Mouse (Mus musculus) limb, embryonic 12.5 days (tissue): ENCODE data around the gene Ctbs. TPM values are rescaled to one million over a fixed set of nuclear protein-coding genes. Genes with fewer than 3 reads are reported as not detected.

ENCODE experiments used
- ATAC-seq: fragments of 200-750 bp; cut with Nextera tagmentation; 2 replicates; pipeline ENCODE4 v1.8.0; 2017; ENCODE audit warnings: low read depth, moderate TSS enrichment; ENCODE audit not compliant: insufficient number of reproducible peaks, insufficient read depth, low FRiP score, low TSS enrichment
- H3K27ac ChIP-seq: fragments of 300-500 bp; sonication (generic); 2 replicates; pipeline ENCODE4 v1.5.1; 2016; ENCODE audit warnings: mild to moderate bottlenecking, moderate library complexity
- H3K27me3 ChIP-seq: fragments of 300-500 bp; sonication (generic); 2 replicates; pipeline ENCODE4 v1.6.1; 2016; ENCODE audit warnings: mild to moderate bottlenecking, moderate library complexity
- H3K36me3 ChIP-seq: fragments of 300-500 bp; sonication (generic); 2 replicates; pipeline ENCODE4 v1.6.1; 2016; ENCODE audit warnings: mild to moderate bottlenecking, moderate library complexity
- H3K4me1 ChIP-seq: fragments of 300-500 bp; sonication (generic); replicated peaks from 2 replicates; pipeline ENCODE4 v1.6.1; 2016
- H3K4me2 ChIP-seq: fragments of 300-500 bp; sonication (generic); 2 replicates; pipeline ENCODE4 v1.6.1; 2016; ENCODE audit warnings: mild to moderate bottlenecking, moderate library complexity
- H3K4me3 ChIP-seq: fragments of 300-500 bp; sonication (generic); replicated peaks from 2 replicates; pipeline ENCODE4 v1.5.1; 2016; ENCODE audit warnings: mild to moderate bottlenecking
- H3K9ac ChIP-seq: fragments of 300-500 bp; sonication (generic); replicated peaks from 2 replicates; pipeline ENCODE4 v1.6.1; 2016; ENCODE audit warnings: mild to moderate bottlenecking, moderate library complexity
- H3K9me3 ChIP-seq: fragments of 300-500 bp; sonication (generic); 2 replicates; pipeline ENCODE4 v1.6.1; 2016; ENCODE audit warnings: mild to moderate bottlenecking, moderate library complexity
- WGBS: fragments of 180-500 bp; shearing (Covaris S2); methylation state at CpG from one replicate; pipeline ENCODE4 v1.1.7; 2016; 5-methylcytosine and 5-hydroxymethylcytosine counted together
- polyA plus RNA-seq: library from polyadenylated mRNA; unstranded; fragments of >200 nt; fragmentation: Nextera tagmentation; extraction: Ambion mirVana; gene quantifications from 2 replicates; pipeline ENCODE4 v1.2.1, GENCODE M21; 2016

Gene Ctbs
- polyA plus RNA-seq, 1 experiment from 2014 or later, result 6.4 TPM

GRCm38 (mm10) chr3:146498989-146499388 lies 49.4 kb downstream of the Ctbs start:
- Histone ChIP-seq H3K4me1 (peaks cover 21% of the 10 kb centered on the region), H3K4me3 (peak overlapping the region; percentile 83), H3K9me3 (no peaks in the 10 kb centered on the region), H3K9ac (peak overlapping the region; percentile 92), H3K36me3 (peaks cover 14% of the 10 kb centered on the region), H3K27ac (peak overlapping the region; percentile 95), H3K4me2 (peak overlapping the region; percentile 89), H3K27me3 (no peaks in the 10 kb centered on the region)
- 4% methylated on average over 13 of the region's 13 CpGs for WGBS
- ATAC-seq, result no peak

- under 1% methylated on average over 58 of the region's 88 CpGs for WGBS
- peak; percentile 92 for ATAC-seq
- Histone ChIP-seq H3K27me3 (no peaks in the 10 kb centered on the region), H3K9ac (peak within 1 kb of the TSS; percentile 92), H3K27ac (peak within 1 kb of the TSS; percentile 95), H3K36me3 (peaks cover 16% of the 10 kb centered on the region), H3K4me1 (peaks cover 21% of the 10 kb centered on the region), H3K4me3 (peak within 1 kb of the TSS; percentile 83), H3K4me2 (peak within 1 kb of the TSS; percentile 89), H3K9me3 (no peaks in the 10 kb centered on the region)
Observed at GRCm38 (mm10) chr3:146499431-146500002, 49.9 kb downstream of the Ctbs start, which contains the start of the genes Spata1 and Gng5. Spata1 (minus strand) TSS chr3:146499753. Gng5 (plus strand) TSS chr3:146499807.

GRCm38 (mm10) chr3:146500003-146500809 lies 50.6 kb downstream of the Ctbs start:
- peak overlapping the region; percentile 95 for H3K27ac ChIP-seq
- WGBS, result under 1% methylated on average over 57 of the region's 57 CpGs
- ATAC-seq, result peak; percentile 71
- peak overlapping the region; percentile 92 for H3K9ac ChIP-seq
- H3K4me3 ChIP-seq, result peak overlapping the region; percentile 83
- no peaks in the 10 kb centered on the region for H3K9me3 ChIP-seq
- peaks cover 21% of the 10 kb centered on the region for H3K4me1 ChIP-seq
- H3K36me3 ChIP-seq, result peaks cover 20% of the 10 kb centered on the region
- peak overlapping the region; percentile 89 for H3K4me2 ChIP-seq
- H3K27me3 ChIP-seq, result no peaks in the 10 kb centered on the region

GRCm38 (mm10) chr3:146500810-146501201 lies 51.2 kb downstream of the Ctbs start:
- H3K9ac ChIP-seq, result peak overlapping the region; percentile 92
- no peak overlapping the region; the same call in 1 of the 2 replicates for H3K27ac ChIP-seq
- H3K27me3 ChIP-seq, result no peaks in the 10 kb centered on the region
- no peak for ATAC-seq
- H3K36me3 ChIP-seq, result peaks cover 26% of the 10 kb centered on the region
- WGBS, result 10% methylated on average over 5 of the region's 5 CpGs
- no peaks in the 10 kb centered on the region for H3K9me3 ChIP-seq
- peak overlapping the region; percentile 89 for H3K4me2 ChIP-seq
- peaks cover 21% of the 10 kb centered on the region for H3K4me1 ChIP-seq
- H3K4me3 ChIP-seq, result peak overlapping the region; percentile 83

GRCm38 (mm10) chr3:146501601-146502123 lies 52.1 kb downstream of the Ctbs start:
- no peak for ATAC-seq
- Histone ChIP-seq H3K9me3 (no peaks in the 10 kb centered on the region), H3K27ac (no peak overlapping the region), H3K36me3 (peaks cover 33% of the 10 kb centered on the region), H3K9ac (peak overlapping the region; percentile 38), H3K4me3 (peak overlapping the region; percentile 83), H3K27me3 (no peaks in the 10 kb centered on the region), H3K4me2 (peak overlapping the region; percentile 89), H3K4me1 (peaks cover 21% of the 10 kb centered on the region)
- whole genome bisulfite sequencing, result 55% methylated on average over 5 of the region's 5 CpGs

- no peak overlapping the region for H3K4me2 ChIP-seq
Observed at GRCm38 (mm10) chr3:146506711-146507110, 57.1 kb downstream of the Ctbs start.

More at GRCm38 (mm10) chr3:146506711-146507110, 57.1 kb downstream of the Ctbs start:
- no peaks in the 10 kb centered on the region for H3K9me3 ChIP-seq
- H3K27me3 ChIP-seq, result no peaks in the 10 kb centered on the region
- 93% methylated on average over 7 of the region's 7 CpGs for WGBS
- H3K36me3 ChIP-seq, result peaks cover 74% of the 10 kb centered on the region
- no peak overlapping the region for H3K4me3 ChIP-seq
- H3K9ac ChIP-seq, result no peak overlapping the region
- no peak overlapping the region for H3K27ac ChIP-seq
- peaks cover 11% of the 10 kb centered on the region for H3K4me1 ChIP-seq
- no peak for ATAC-seq

Other genes starting within 250 kb of the Ctbs start
- gene Lpar3, start 228.8 kb upstream of the Ctbs start, polyA plus RNA-seq, result 0.64 and 1.0 TPM in 2 replicates
- gene Ssx2ip, start 45.2 kb upstream of the Ctbs start, polyA plus RNA-seq, result 19.6 and 21.6 TPM in 2 replicates
- 7.9 and 8.7 TPM in 2 replicates for gene Spata1, start 50.0 kb downstream of the Ctbs start, polyA plus RNA-seq
- gene Gng5, start 50.0 kb downstream of the Ctbs start, polyA plus RNA-seq, result 1,072 and 1,099 TPM in 2 replicates
- gene Rpf1, start 71.6 kb downstream of the Ctbs start, polyA plus RNA-seq, result 62.9 and 66.1 TPM in 2 replicates
- gene Uox, start 120.6 kb downstream of the Ctbs start, polyA plus RNA-seq, result not detected in 2 replicates
- gene Dnase2b, start 165.8 kb downstream of the Ctbs start, polyA plus RNA-seq, result not detected in 2 replicates
- not detected in 2 replicates for gene 4930503B20Rik, start 201.5 kb downstream of the Ctbs start, polyA plus RNA-seq
- gene Samd13, start 235.8 kb downstream of the Ctbs start, polyA plus RNA-seq, result 1.4 and 1.8 TPM in 2 replicates